Mouse (Mus musculus) cerebellum, postnatal 10 days (tissue): ENCODE results near the gene Atp6ap2.
"Not testable (repeated sequence)": the region's sequence is repeated elsewhere in the genome, so short reads cannot be mapped to it uniquely, and the experiment has no call there.

Experiments
- DNase-seq, 2 experiments: peaks; one replicate each; pipeline ENCODE4 v3.0.0; 2021; ENCODE audit warnings: mixed read lengths in 2 of 2

Atp6ap2 gene

DNA sequence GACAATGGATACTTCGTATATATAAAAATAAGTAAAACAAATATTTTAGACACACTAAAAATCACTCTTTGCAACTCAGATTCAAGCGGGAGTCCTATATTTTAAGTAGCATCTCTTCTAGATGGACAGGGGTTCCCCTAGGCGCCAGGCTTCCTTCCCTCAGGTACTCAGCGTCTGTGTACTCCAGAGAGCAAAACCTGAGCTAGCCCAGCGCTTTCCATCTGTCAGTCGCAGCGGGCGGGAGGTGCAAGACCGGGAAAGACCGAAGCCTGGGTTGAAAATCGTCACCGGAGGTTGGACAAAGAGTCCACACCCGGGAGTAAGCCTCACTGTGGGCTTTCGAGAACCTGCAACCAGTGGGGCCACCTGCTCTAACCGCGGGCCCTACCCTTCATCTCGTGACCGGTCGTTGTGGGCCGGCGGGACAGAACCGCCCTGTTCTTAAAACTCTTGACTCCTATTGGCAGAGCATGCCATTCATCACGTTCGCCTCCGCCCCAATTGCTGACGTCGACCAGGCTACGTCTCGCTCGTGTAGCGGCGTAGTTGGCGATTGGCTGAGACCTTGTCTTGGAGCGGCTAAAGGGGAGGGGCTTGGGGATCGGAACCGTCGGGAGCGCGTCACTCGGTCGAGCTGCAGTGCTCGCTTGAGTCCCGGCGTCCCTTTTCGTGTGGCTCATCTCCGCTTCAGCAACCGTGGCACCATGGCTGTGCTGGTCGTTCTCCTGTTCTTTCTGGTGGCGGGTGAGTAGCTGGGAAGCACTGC lies at the start of gene Atp6ap2:
Atp6ap2 (plus strand) TSS at position 610 of the 766 bp plus-strand sequence.
- peak; percentile 93 to 95 for DNase-seq

DNA sequence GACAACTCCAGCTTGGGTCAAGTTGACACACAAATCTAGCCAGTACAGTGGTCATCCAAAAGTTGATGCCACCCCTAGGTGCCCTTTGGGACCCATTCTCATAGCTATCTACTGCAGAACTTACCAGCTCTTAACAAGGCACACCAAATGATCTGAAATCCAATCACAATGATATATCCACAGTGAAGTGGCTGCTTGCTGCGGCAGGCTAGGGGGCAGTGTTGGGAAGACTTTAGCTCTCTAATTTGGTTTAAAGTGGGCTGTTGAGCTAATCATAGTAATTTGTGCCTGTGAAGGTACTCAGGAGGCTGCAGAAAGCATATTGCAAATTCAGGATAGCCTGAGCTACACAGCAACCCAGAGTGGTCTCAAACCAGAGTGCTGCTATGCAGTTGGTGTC lies 43.2 kb upstream of the Atp6ap2 start:
- no peak for DNase-seq

DNA sequence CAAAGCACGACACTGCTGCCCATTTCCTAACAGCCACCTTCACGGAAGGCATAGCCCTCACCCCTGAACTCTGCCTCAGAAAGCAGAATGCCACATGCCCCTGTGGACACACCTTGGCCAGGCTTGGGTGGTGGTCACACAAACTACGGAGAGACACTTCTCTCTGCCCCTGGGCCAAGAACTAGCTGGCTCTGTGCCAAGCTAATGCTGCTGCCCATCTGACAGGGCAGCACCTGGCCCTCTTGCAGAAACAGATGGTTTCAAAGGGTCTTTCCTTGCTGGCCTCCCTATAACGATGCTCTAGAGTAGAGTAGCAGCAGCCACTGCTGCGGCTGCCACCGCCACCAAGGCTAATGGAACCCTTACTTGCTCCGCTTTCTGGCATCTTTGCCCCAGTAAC lies 30.5 kb upstream of the Atp6ap2 start:
- peak; percentile 86 for DNase-seq

DNA sequence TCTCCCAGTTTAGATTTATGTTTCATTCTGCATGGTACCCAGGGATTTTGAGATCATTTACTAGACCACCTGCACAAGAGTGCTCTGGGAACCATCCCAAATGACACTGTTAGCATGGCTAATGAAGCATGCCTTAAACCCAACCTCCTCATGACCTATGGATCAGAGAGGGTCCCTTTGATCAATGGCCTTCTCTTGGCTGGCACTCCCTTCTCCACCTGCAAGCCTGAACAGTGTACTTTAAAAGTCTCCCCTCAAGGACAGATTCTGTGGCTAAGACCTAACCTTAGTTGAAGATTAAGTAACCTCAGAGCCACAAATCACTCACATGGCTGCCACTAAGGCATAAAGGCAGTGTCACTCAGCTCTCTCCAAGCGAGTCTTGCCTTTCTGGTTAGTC lies 16.2 kb upstream of the Atp6ap2 start:
- DNase-seq, result no peak

DNA sequence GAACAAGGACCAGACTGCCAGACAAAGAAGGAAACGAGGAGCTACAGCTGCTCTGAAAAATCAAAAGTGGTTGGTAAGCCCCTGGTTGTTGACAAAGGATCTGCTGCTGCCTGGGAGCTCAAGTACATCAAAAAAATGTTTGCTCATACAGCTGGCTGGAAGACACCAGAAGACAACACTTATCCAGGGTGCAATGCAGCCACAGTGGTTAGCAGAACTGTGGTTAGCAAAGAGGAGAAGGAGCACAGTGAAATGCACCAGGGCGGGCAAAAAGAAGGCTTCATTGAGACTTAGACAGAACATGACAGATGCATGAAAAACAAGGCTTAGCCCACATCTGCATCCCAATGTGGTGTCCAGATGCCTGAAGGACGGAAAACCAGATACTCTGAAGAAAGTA lies 9.7 kb upstream of the Atp6ap2 start:
- DNase-seq, result no peak

- no peak for DNase-seq
Observed at GRCm38 (mm10) chrX:12578339-12578868, 9.2 kb upstream of the Atp6ap2 start.

GRCm38 (mm10) chrX:12583261-12583660 lies 4.3 kb upstream of the Atp6ap2 start:
- no peak for DNase-seq

DNA sequence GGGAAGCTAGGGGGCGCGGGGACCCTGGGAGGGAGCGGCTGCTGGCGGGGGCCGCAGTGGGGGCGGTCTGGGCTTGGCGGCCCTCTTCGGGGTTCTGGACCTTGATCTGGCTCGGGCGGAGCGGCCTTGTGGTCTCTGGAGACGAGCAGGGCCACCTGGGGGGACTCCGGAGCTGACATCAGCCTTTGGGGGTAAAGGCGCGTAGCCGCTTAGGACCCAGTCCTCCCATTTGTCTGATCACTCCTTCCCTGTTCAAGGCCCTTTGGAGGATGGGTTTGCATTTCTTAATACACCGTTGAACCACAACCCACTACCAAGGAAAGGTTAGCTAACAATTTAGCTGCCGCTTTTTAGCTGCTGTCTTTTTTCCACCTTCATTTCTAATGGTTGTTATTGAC lies 356 bp downstream of the Atp6ap2 start:
- DNase-seq, result no peak

DNA sequence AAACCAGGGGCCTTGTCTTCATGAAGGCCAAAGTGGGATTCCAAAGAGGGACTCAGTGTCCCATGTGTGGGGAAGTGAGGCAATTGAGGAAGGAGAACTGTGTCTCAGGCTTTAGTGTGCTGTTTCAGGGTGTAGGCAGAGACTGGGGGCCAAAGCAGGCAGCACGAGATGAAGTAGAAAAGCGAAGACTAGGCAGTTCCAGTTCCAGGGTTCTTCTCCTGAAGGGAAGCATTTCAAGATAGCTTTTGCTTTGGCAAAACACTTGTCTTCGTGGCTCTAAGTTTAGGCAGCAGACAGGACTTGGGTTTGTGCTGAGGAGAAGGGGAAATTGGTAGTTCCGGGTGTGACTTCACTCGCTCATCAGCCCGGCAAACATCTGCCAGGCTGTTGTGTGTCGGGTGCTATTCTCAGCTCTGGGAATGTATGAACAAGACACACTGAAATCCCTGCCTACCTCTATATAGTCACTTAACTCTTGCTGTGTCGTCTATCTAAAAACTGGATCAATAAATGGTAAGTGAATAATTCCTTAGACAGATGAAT lies 3.9 kb downstream of the Atp6ap2 start:
- no peak for DNase-seq

DNA sequence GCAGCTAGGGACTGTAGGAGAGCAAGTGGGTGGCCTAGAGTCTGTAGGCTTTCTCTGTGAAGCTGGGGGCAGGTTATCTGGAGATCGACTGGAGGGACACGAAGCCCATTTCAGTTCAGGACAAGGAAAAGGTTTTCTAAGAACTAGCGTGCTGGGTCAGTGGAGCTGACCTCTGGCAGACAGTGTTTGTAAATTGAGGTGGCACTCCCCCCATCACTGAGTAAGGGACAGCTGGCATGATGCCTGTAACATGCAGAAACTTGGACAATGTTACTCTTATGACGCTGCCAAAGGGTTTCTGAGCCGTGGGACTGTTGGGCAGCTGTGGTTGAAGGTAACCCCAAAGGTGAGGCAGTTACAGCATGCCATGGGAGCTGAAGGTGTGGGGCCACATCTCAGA lies 4.4 kb downstream of the Atp6ap2 start:
- DNase-seq, result peak; percentile 8 to 23

DNA sequence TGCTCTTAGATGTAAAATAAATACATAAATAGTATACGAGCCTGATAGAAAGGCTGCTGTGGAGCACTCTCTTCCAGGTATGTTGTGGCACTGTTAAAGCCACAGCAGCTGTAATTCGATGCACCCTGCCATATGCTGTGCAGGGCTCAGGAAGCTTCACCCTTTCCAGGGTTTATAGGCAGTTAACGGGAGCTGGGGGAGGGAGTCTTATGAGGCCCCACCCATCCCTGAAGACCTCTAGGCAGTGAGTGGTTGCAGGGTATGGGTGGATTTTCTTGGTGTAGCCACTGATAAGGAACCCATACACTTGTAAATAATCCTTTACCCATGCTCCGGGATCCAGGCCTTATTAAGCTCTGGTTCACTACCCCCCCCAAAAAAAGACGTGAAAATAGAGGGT lies 6.2 kb downstream of the Atp6ap2 start:
- DNase-seq, result no peak

- not testable (repeated sequence) for DNase-seq
Observed at GRCm38 (mm10) chrX:12610541-12610940, 22.9 kb downstream of the Atp6ap2 start.

DNA sequence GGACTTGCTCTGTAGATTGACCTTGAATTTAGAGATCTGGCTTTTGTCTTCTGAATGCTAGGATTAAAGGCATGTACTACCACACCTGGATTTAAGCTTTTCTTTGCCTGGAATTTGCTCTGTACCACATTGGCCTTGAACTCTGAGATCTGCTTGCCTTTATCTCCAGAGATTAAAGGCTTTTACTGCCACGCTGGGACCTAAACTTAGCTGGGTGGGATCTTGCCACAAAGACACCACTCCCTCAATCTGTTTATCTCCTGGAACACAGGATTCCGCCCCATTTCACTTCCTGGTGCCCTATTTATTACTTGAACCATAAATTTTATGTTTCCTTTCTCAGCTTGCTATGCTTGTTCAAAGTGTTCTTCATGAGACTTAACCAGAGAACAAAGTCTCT lies 23.6 kb downstream of the Atp6ap2 start:
- no peak for DNase-seq

GRCm38 (mm10) chrX:12612360-12612759 lies 24.8 kb downstream of the Atp6ap2 start:
- not testable (repeated sequence) for DNase-seq

GRCm38 (mm10) chrX:12625131-12625530 lies 37.5 kb downstream of the Atp6ap2 start:
- DNase-seq, result no peak

DNA sequence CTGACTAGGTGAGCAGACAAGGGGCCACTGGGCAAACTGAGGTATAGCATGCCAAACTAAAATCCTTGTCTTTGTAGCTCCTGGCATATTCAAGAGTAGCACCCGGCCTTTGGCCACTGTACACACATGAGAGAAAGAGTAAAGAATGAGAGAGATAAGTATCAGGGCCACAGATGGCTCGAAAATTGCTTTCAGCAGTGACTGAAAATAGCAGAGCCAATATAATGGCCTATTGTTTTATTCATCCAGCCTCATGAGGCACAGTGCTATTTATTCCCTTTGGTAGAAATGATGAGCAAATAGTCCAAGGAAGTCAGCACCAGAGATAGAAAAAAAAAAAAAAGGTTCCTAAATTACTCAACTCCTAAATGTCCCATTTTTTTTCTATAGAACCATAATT lies 57.4 kb downstream of the Atp6ap2 start:
- no peak for DNase-seq

DNA sequence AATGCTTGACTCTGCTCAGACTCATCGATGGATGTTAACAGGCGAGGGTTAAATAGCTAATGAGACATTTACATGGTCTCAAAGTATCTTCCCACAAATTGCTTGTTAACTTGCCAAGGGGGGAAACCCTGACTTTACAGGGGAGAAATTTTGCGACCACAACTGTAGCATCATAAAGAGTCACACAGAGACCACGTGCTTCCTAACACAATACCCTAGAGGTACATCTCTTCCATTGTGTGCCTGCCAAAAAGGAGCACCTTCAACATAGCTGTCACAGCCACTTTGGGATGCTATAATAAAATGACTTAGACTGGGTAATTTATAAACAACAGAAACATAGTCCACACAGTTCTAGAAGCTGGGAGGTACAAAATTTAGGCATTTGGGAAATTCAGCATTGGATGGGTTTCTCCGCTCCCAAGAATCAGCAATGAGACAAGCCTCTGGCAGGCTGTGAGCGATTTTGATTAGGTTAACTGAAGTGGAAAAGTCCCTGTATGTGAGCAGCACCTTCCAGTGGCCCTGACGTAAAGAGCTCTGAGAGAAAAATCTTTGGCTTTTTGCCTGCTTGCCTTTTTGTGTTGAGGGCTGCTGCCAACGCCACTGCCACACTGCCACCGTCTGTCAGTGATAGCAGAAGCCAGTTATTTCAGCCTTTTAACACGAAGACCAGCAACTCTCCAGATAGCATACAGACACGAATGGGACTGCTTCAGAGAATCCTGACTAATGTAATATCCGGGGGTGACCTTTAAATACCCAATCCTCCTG lies 58.1 kb downstream of the Atp6ap2 start:
- DNase-seq, result peak; percentile 80 to 89

DNA sequence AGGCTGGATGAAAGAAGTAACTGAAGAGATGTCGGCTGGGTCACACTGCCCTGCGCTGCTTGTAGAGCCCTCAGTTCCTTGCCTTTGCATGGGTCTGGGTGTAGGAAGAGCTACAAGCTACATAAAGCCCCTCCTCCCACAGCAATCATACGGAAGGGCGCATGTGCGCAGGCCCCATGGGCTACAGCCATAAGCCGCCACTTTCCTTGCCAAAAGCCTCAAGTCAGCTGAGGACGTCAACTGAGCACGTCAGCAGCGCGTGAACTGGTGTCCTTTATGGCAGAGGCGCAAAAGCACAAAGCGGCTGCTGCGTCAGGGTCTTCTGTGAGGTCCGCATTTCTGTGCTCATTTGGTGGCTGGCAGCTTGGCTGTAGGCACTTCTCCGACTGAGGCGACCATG lies 64.3 kb downstream of the Atp6ap2 start:
- DNase-seq, result no peak

- no peak for DNase-seq
Observed at GRCm38 (mm10) chrX:12653879-12654278, 66.3 kb downstream of the Atp6ap2 start.
